Mouse (Mus musculus) liver, embryonic 13.5 days (tissue): ENCODE results near the gene Tsku. TPM values are rescaled to one million over a fixed set of nuclear protein-coding genes. Genes with fewer than 3 reads are reported as not detected.

Experiments used
- ATAC-seq: fragments of 200-750 bp; cut with Nextera tagmentation; 2 replicates; pipeline ENCODE4 v1.8.0; 2017; ENCODE audit warnings: low read depth, mild to moderate bottlenecking, moderate number of reproducible peaks, moderate library complexity
- DNase-seq: peaks from one replicate; pipeline ENCODE4 v3.0.0; 2022
- H3K27ac ChIP-seq: fragments of 300-500 bp; sonication (generic); 2 replicates; pipeline ENCODE4 v1.5.1; 2015; ENCODE audit warnings: moderate library complexity, mild to moderate bottlenecking, inconsistent platforms
- H3K27me3 ChIP-seq: fragments of 300-500 bp; sonication (generic); 2 replicates; pipeline ENCODE4 v1.6.1; 2015; ENCODE audit warnings: mild to moderate bottlenecking, inconsistent platforms
- H3K36me3 ChIP-seq: fragments of 300-500 bp; sonication (generic); 2 replicates; pipeline ENCODE4 v1.6.1; 2015; ENCODE audit warnings: mild to moderate bottlenecking, inconsistent platforms
- H3K4me1 ChIP-seq: fragments of 300-500 bp; sonication (generic); replicated peaks from 2 replicates; pipeline ENCODE4 v1.6.1; 2015; ENCODE audit warnings: inconsistent platforms
- H3K4me2 ChIP-seq: fragments of 300-500 bp; sonication (generic); 2 replicates; pipeline ENCODE4 v1.6.1; 2015; ENCODE audit warnings: inconsistent platforms, mild to moderate bottlenecking, moderate library complexity
- H3K4me3 ChIP-seq: fragments of 300-500 bp; sonication (generic); replicated peaks from 2 replicates; pipeline ENCODE4 v1.5.1; 2015; ENCODE audit warnings: mild to moderate bottlenecking, inconsistent platforms
- H3K9ac ChIP-seq: fragments of 300-500 bp; sonication (generic); 2 replicates; pipeline ENCODE4 v1.6.1; 2015; ENCODE audit warnings: mild to moderate bottlenecking, inconsistent platforms
- H3K9me3 ChIP-seq: fragments of 300-500 bp; sonication (generic); replicated peaks from 2 replicates; pipeline ENCODE4 v1.6.1; 2016; ENCODE audit warnings: inconsistent platforms
- WGBS: fragments of 180-500 bp; shearing (Covaris S2); methylation state at CpG from one replicate; pipeline ENCODE4 v1.1.7; 2015; ENCODE audit not compliant: insufficient replicate concordance; 5-methylcytosine and 5-hydroxymethylcytosine counted together
- polyA plus RNA-seq: library from polyadenylated mRNA; unstranded; fragments of >200 nt; fragmentation: Nextera tagmentation; extraction: Ambion mirVana; gene quantifications from 2 replicates; pipeline ENCODE4 v1.2.1, GENCODE M21; 2015

Tsku gene
- polyA plus RNA-seq, 1 experiment from 2014 or later = 1.1 TPM

GRCm38 (mm10) chr7:98385168-98385567 is 24.0 kb upstream of the Tsku start:
- 34% methylated on average over 1 of the region's 1 CpGs for WGBS

GRCm38 (mm10) chr7:98383337-98383736 is 22.2 kb upstream of the Tsku start:
- Histone ChIP-seq H3K36me3 (no peaks in the 10 kb centered on the region), H3K9me3 (no peaks in the 10 kb centered on the region), H3K4me2 (no peak overlapping the region), H3K27me3 (no peaks in the 10 kb centered on the region; the same call in 1 of the 2 replicates), H3K4me1 (peaks cover 14% of the 10 kb centered on the region), H3K27ac (no peak overlapping the region), H3K9ac (no peak overlapping the region), H3K4me3 (no peak overlapping the region)
- DNase-seq (no peak), ATAC-seq (peak; percentile 56)
- WGBS = 48% methylated on average over 4 of the region's 4 CpGs

More at GRCm38 (mm10) chr7:98385168-98385567, 24.0 kb upstream of the Tsku start:
- ATAC-seq (no peak), DNase-seq (no peak)
- no peak overlapping the region for H3K9ac ChIP-seq
- H3K4me1 ChIP-seq = peaks cover 14% of the 10 kb centered on the region
- no peaks in the 10 kb centered on the region; the same call in 1 of the 2 replicates for H3K27me3 ChIP-seq
- H3K9me3 ChIP-seq = no peaks in the 10 kb centered on the region
- no peak overlapping the region for H3K4me3 ChIP-seq
- no peak overlapping the region for H3K4me2 ChIP-seq
- H3K36me3 ChIP-seq = no peaks in the 10 kb centered on the region
- no peak overlapping the region for H3K27ac ChIP-seq

- no peak overlapping the region for H3K4me2 ChIP-seq
- H3K9me3 ChIP-seq = no peaks in the 10 kb centered on the region
- 27% methylated on average over 6 of the region's 6 CpGs for WGBS
- H3K27me3 ChIP-seq = no peaks in the 10 kb centered on the region; the same call in 1 of the 2 replicates
- H3K27ac ChIP-seq = no peak overlapping the region
- no peak for DNase-seq
- H3K36me3 ChIP-seq = no peaks in the 10 kb centered on the region
- no peak for ATAC-seq
- H3K9ac ChIP-seq = no peak overlapping the region
- no peak overlapping the region for H3K4me3 ChIP-seq
- H3K4me1 ChIP-seq = peaks cover 14% of the 10 kb centered on the region
Observed at GRCm38 (mm10) chr7:98382784-98383183, 21.7 kb upstream of the Tsku start.

DNA sequence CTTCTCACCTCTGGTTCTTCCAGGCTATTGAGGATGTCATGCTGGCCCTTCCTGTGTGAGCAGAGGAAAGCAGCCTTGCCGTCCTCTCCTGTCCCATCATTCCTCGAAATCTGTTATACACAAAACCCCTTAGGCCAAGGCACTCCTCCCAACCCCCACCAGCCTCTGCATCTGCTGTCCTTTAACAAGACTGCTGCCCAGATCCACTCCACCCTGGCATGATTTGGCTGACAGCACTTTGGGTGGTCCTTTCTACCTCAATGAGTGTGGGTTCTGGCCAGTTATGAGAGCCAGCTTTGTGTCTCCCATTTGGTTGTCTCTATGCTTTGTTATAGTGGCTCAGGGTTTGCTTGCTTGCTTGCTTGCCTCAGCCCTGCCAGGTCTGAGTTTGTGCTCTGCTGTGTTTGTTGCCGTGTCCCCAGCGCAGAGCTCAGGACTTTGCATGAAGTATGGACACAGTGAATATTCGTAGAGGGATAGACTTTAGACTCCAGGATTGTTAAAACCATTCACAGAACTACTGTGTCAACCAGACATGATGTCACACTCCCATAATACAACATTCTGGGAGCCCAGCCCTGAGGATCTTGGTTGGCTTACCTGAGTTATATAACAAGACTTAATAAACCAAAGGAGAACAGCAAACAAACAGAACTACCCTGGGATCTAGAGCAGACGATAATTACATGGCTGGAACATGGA is 19.2 kb upstream of the Tsku start:
- Histone ChIP-seq H3K4me1 (peaks cover 12% of the 10 kb centered on the region), H3K9ac (no peak overlapping the region), H3K9me3 (no peaks in the 10 kb centered on the region), H3K27ac (no peak overlapping the region), H3K27me3 (no peaks in the 10 kb centered on the region; the same call in 1 of the 2 replicates), H3K36me3 (no peaks in the 10 kb centered on the region), H3K4me3 (no peak overlapping the region), H3K4me2 (no peak overlapping the region)
- DNase-seq (no peak), ATAC-seq (no peak)
- 58% methylated on average over 6 of the region's 6 CpGs for WGBS

DNA sequence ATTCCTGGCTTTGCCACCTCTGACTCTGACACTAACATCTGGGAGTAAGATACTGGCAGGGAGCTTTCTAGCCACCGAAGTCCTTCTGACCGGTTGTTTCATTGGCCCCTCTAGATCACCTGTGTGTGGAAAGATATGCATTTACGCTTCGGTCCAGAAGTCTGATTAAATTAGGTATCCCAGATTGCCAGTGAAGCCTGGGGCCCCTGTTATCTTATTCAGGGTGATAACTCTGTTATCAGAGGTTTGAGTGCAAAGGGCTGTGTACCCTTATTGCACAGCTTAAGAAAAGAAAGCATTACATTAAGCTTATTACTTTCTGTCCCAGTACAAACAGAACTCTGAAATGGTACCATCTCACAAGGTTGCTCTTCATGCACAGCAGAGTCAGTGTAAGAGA is 18.1 kb upstream of the Tsku start:
- 75% methylated on average over 4 of the region's 4 CpGs for WGBS
- H3K4me2 ChIP-seq = no peak overlapping the region
- H3K27ac ChIP-seq = no peak overlapping the region
- no peaks in the 10 kb centered on the region for H3K9me3 ChIP-seq
- H3K27me3 ChIP-seq = no peaks in the 10 kb centered on the region; the same call in 1 of the 2 replicates
- no peak overlapping the region for H3K9ac ChIP-seq
- no peak overlapping the region for H3K4me3 ChIP-seq
- DNase-seq (no peak), ATAC-seq (no peak)
- H3K4me1 ChIP-seq = peaks cover 7% of the 10 kb centered on the region
- H3K36me3 ChIP-seq = no peaks in the 10 kb centered on the region

- no peak overlapping the region for H3K9ac ChIP-seq
- H3K4me2 ChIP-seq = no peak overlapping the region
- no peak overlapping the region for H3K4me3 ChIP-seq
- H3K27me3 ChIP-seq = no peaks in the 10 kb centered on the region; the same call in 1 of the 2 replicates
- 50% methylated on average over 5 of the region's 5 CpGs for WGBS
- DNase-seq (no peak), ATAC-seq (no peak)
- no peaks in the 10 kb centered on the region for H3K36me3 ChIP-seq
- H3K4me1 ChIP-seq = no peaks in the 10 kb centered on the region; the same call in 1 of the 2 replicates
- H3K9me3 ChIP-seq = no peaks in the 10 kb centered on the region
- no peak overlapping the region for H3K27ac ChIP-seq
Observed at GRCm38 (mm10) chr7:98377257-98377656, 16.1 kb upstream of the Tsku start.

DNA sequence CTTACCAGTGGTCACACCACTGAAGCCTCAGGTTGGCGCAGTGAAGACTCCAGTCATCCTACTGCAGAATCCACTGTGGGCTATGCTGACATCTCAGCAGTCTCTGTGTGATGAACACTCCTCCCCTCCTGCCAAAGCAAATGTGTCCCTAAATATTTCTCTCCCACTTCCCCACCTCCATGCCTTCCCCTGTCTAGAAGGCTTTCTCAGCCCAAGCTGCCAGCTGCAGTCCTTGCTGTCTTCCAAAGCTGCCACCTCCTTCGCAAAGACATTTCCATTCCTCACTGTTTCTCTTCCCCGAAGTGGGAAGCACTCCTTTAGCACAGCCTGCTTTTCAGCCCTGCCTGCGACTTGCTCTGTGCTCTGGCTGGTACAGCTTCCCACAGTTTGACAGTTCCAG is 10.0 kb upstream of the Tsku start:
- no peak overlapping the region for H3K27ac ChIP-seq
- H3K4me3 ChIP-seq = no peak overlapping the region
- ATAC-seq = no peak
- WGBS = 43% methylated on average over 4 of the region's 4 CpGs
- peaks cover 3% of the 10 kb centered on the region; the same call in 1 of the 2 replicates for H3K27me3 ChIP-seq
- no peaks in the 10 kb centered on the region for H3K36me3 ChIP-seq
- no peaks in the 10 kb centered on the region for H3K9me3 ChIP-seq
- no peak for DNase-seq
- no peak overlapping the region for H3K9ac ChIP-seq
- no peak overlapping the region for H3K4me2 ChIP-seq
- no peaks in the 10 kb centered on the region for H3K4me1 ChIP-seq

DNA sequence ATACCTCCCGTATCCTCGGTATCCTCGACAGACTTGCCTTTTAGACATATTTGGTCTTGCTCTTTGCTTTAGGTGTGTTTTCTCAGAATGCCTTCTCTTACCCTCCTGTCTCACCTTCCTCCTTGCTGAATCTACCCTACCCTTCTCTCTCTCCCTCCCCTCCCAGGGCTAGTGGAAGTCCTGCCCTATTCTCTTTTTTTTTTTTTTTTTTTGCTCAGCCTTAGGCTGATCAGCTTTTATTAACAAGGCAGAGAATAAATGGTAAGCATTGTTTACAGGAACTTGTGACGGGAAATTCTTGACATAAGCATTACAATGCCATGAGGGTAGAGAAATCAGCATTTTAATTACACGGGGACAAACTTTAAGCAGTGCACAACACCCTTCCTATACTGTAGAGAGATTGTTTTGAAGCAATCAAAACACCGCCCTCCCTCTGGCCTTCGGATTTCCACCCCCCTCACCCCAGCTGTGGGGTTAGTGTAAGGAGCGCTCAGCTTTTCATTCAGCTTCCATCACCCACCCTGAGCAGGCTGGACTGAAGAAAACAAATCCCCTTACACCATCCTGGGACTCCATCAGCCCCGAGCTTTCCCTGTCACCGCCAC is 8.7 kb upstream of the Tsku start:
- H3K36me3 ChIP-seq = no peaks in the 10 kb centered on the region
- peaks cover 3% of the 10 kb centered on the region; the same call in 1 of the 2 replicates for H3K27me3 ChIP-seq
- no peaks in the 10 kb centered on the region for H3K4me1 ChIP-seq
- ATAC-seq = no peak
- H3K9me3 ChIP-seq = no peaks in the 10 kb centered on the region
- no peak overlapping the region for H3K4me2 ChIP-seq
- H3K27ac ChIP-seq = no peak overlapping the region
- H3K9ac ChIP-seq = no peak overlapping the region
- DNase-seq = no peak
- H3K4me3 ChIP-seq = no peak overlapping the region
- 59% methylated on average over 10 of the region's 10 CpGs for WGBS

- Histone ChIP-seq H3K27me3 (peaks cover 62% of the 10 kb centered on the region), H3K4me1 (peaks cover 20% of the 10 kb centered on the region), H3K4me2 (peak overlapping the region; percentile 67), H3K27ac (no peak overlapping the region), H3K9me3 (peaks cover 4% of the 10 kb centered on the region; the same call in 1 of the 2 replicates), H3K4me3 (peak overlapping the region; percentile 61), H3K9ac (no peak overlapping the region), H3K36me3 (no peaks in the 10 kb centered on the region)
- DNase-seq = no peak
- no peak for ATAC-seq
- WGBS = 34% methylated on average over 2 of the region's 2 CpGs
Observed at GRCm38 (mm10) chr7:98361662-98362061, 534 bp upstream of the Tsku start.

DNA sequence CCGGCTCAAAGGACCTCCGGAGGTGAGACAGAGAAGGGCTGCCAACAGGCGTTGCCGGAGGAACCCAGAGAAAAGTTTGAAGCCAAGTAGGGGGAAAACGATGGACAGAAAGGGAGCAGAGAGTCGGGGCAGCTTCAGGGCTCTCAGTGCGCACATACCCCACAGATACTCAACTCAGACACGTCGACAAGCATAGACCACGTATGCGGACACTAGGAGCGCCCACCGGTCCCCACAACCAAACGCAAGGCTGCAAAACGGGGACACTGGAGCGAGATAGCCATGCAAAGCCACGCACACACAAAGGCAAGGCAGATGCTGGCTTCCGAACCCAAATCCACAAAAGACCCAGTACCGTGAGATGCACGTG is 522 bp downstream of the Tsku start:
- H3K9ac ChIP-seq = peak overlapping the region; percentile 57
- H3K9me3 ChIP-seq = peaks cover 4% of the 10 kb centered on the region; the same call in 1 of the 2 replicates
- ATAC-seq (no peak), DNase-seq (no peak)
- H3K4me1 ChIP-seq = peaks cover 24% of the 10 kb centered on the region
- H3K4me2 ChIP-seq = peak overlapping the region; percentile 67
- WGBS = under 1% methylated on average over 20 of the region's 20 CpGs
- peaks cover 65% of the 10 kb centered on the region for H3K27me3 ChIP-seq
- peak overlapping the region; percentile 61 for H3K4me3 ChIP-seq
- no peaks in the 10 kb centered on the region for H3K36me3 ChIP-seq
- peak overlapping the region; percentile 34 for H3K27ac ChIP-seq

GRCm38 (mm10) chr7:98359951-98360620 is 1.0 kb downstream of the Tsku start:
- Histone ChIP-seq H3K36me3 (no peaks in the 10 kb centered on the region), H3K9me3 (peaks cover 4% of the 10 kb centered on the region; the same call in 1 of the 2 replicates), H3K27me3 (peaks cover 65% of the 10 kb centered on the region), H3K4me3 (peak overlapping the region; percentile 61), H3K27ac (peak overlapping the region; percentile 34; the same call in 1 of the 2 replicates), H3K4me2 (peak overlapping the region; percentile 67), H3K9ac (peak overlapping the region; percentile 57), H3K4me1 (peaks cover 29% of the 10 kb centered on the region)
- DNase-seq (no peak), ATAC-seq (peak; percentile 53)
- 3% methylated on average over 33 of the region's 33 CpGs for WGBS
